ENCODE assay signal across 12 mouse cellular contexts in the genomic region with DNA sequence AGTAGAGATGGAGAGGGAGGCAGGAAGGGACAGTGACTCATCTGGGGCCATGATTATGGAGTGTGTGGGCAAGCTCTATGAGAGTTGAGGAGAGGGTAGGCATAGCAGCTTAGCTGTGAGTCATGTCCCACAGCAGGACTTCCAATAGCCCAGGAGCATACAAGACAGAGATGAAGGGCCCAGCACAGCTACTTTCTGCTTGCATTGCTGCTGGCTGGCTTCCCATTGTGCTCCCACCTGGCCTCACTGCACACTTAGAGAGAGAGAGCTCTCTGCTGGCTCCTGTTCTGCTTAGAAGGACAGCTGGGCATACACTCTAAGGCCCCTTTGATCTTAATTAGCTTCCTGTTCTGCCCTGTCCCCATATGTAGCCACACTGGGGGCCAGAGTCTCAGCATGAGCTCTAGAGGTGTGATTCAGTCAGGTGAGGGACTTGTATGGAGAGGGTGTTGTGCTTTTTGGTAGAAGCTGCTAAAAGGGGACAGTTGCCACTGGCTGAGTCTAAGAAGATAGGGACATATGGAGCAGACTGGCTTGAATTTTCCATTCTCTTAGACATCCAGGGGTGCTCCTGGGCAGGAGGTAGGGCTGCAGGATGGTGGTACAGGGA. TPM values are rescaled to one million over a fixed set of nuclear protein-coding genes. Genes with fewer than 3 reads are reported as not detected.
A peak's percentile ranks its signal among the peaks of the same experiment; 100 is the strongest.
DNase-seq lines count a peak whose midpoint lies in the region; ATAC-seq and TF ChIP-seq lines count a peak whose summit lies in the region.
"Had no signal": no experiment of that assay in that cellular context is flagged by ENCODE, and none has a peak within 500 bp of the region (broad histone marks: within the 10 kb centered on the region; RNA-seq: fewer than 3 reads in every experiment).

No protein-coding gene starts in this region.

- H3K27me3 ChIP-seq in heart, embryonic 15.5 days = no peaks in the 10 kb centered on the region
- H3K27me3 ChIP-seq in lung, postnatal 0 days (replicated peaks; ENCODE audit: insufficient read depth, low read length) = no peaks in the 10 kb centered on the region
- H3K27me3 ChIP-seq: neural tube, embryonic 12.5 days had no signal

- DNase-seq in heart, postnatal 36 days = no peak
- peak; percentile 34 for DNase-seq in lung, postnatal 0 days (ENCODE audit: low spot score)
- no peak for DNase-seq in lung, adult 18-20 months
- peak; percentile 90 for DNase-seq in brain, adult 2 months (ENCODE audit: low read depth, low spot score)
- DNase-seq in cerebellum, postnatal 25 days = peak; percentile 62 to 72
- no peak for DNase-seq in adrenal gland, postnatal 25 days
- no peak for DNase-seq in thymus, postnatal 0 days (ENCODE audit: low spot score)
- DNase-seq: gastrocnemius, postnatal 10 days; liver; thymus, postnatal 14 days had no signal

- no peak overlapping the region for H3K4me3 ChIP-seq in heart, embryonic 15.5 days
- H3K4me3 ChIP-seq in lung, postnatal 0 days (ENCODE audit: low read depth, low read length) = no peak overlapping the region
- H3K4me3 ChIP-seq: neural tube, embryonic 12.5 days had no signal

- ATAC-seq in heart, embryonic 15.5 days (replicated peaks; ENCODE audit: insufficient number of reproducible peaks, insufficient read depth, low FRiP score, low read depth) = no peak
- ATAC-seq in lung, postnatal 0 days = peak; percentile 6; the same call in 1 of the 2 replicates

- intact Hi-C loops in heart, postnatal 36 days (cut with DNase I) = no loop called here

- no peaks in the 10 kb centered on the region for H3K9me3 ChIP-seq in heart, embryonic 15.5 days (replicated peaks)
- no peaks in the 10 kb centered on the region for H3K9me3 ChIP-seq in lung, postnatal 0 days (ENCODE audit: low read length)
- H3K9me3 ChIP-seq: neural tube, embryonic 12.5 days had no signal

- H3K4me2 ChIP-seq in heart, embryonic 15.5 days = no peak overlapping the region
- no peak overlapping the region for H3K4me2 ChIP-seq in lung, postnatal 0 days (replicated peaks; ENCODE audit: low read depth, low read length)
- H3K4me2 ChIP-seq: neural tube, embryonic 12.5 days had no signal

- H3K27ac ChIP-seq in heart, embryonic 15.5 days = peak overlapping the region; percentile 51
- peak overlapping the region; percentile 16; the same call in 1 of the 2 replicates for H3K27ac ChIP-seq in lung, postnatal 0 days (ENCODE audit: low read length)
- H3K27ac ChIP-seq: neural tube, embryonic 12.5 days had no signal

- TF ChIP-seq EP300 in lung, postnatal 0 days (IDR thresholded peaks at IDR 0.05) = no peak

- H3K4me1 ChIP-seq in heart, embryonic 15.5 days (replicated peaks) = peaks cover 69% of the 10 kb centered on the region
- peaks cover 56% of the 10 kb centered on the region; the same call in 1 of the 2 replicates for H3K4me1 ChIP-seq in lung, postnatal 0 days (ENCODE audit: insufficient read depth, low read depth, low read length)

- no peaks in the 10 kb centered on the region for H3K36me3 ChIP-seq in heart, embryonic 15.5 days
- no peaks in the 10 kb centered on the region for H3K36me3 ChIP-seq in lung, postnatal 0 days (ENCODE audit: insufficient read depth, low read length)
- H3K36me3 ChIP-seq: neural tube, embryonic 12.5 days had no signal

- TF ChIP-seq CTCF in lung, postnatal 0 days (IDR thresholded peaks at IDR 0.05) = no peak

- no peak overlapping the region for H3K9ac ChIP-seq in heart, embryonic 15.5 days
- H3K9ac ChIP-seq in lung, postnatal 0 days (replicated peaks; ENCODE audit: low read depth) = no peak overlapping the region
- H3K9ac ChIP-seq: neural tube, embryonic 12.5 days had no signal

RNA-seq across cellular contexts. Expression of gene Inpp5a, which starts 26.8 kb away (rescaled TPM):
- polyA plus RNA-seq in heart, embryonic 15.5 days (2015; fragmentation: Nextera tagmentation; extraction: Ambion mirVana) = 53.4 and 58.4 TPM in 2 replicates
- 100 to 1,000 TPM; 273 to 286 TPM for total RNA-seq in heart, postnatal 36 days (2021)
- 41.3 and 44.8 TPM in 2 replicates for polyA plus RNA-seq in lung, postnatal 0 days (2015; fragmentation: Nextera tagmentation; extraction: Ambion mirVana)
- total RNA-seq in adrenal gland, postnatal 25 days (2021) = 67.4 and 93.7 TPM in 2 replicates
- polyA plus RNA-seq in thymus, postnatal 0 days (2015; fragmentation: Nextera tagmentation; extraction: Ambion mirVana) = 10.0 and 11.7 TPM in 2 replicates

Comparison
In these comparisons a context has a peak if more than half of its experiments do, and no peak if none do; other contexts are left out.
1. DNase-seq: peak in lung, postnatal 0 days (single experiment), brain, adult 2 months (single experiment) and cerebellum, postnatal 25 days (2 of 2); none in heart, postnatal 36 days (0 of 2), lung, adult 18-20 months (0 of 2), adrenal gland, postnatal 25 days (single experiment) and thymus, postnatal 0 days (single experiment).